Mouse (Mus musculus): ENCODE data around the gene Wscd2.

- TF ChIP-seq POLR2A (IDR thresholded peaks at IDR 0.05; ENCODE audit: borderline replicate concordance, extremely low read depth, low read depth, low read length), result no peak
- no peak for TF ChIP-seq CTCF (IDR thresholded peaks at IDR 0.05; ENCODE audit: insufficient read depth, low read length)
These were observed 40.8 kb upstream of the Wscd2 start for GRCm38 (mm10) chr5:113449336-113449735.
